Mouse (Mus musculus) liver, postnatal 0 days (tissue): Measurements from ENCODE around the gene Auh.

Experiments
- CTCF ChIP-seq: sonication (generic); IDR thresholded peaks from 2 replicates; pipeline ENCODE4 v1.5.1; 2016; ENCODE audit warnings: antibody characterized with exemption, low read depth
- EP300 ChIP-seq: IDR thresholded peaks from 2 replicates; pipeline ENCODE4 v1.6.1; 2016; ENCODE audit warnings: antibody characterized with exemption, low read depth, mild to moderate bottlenecking

DNA sequence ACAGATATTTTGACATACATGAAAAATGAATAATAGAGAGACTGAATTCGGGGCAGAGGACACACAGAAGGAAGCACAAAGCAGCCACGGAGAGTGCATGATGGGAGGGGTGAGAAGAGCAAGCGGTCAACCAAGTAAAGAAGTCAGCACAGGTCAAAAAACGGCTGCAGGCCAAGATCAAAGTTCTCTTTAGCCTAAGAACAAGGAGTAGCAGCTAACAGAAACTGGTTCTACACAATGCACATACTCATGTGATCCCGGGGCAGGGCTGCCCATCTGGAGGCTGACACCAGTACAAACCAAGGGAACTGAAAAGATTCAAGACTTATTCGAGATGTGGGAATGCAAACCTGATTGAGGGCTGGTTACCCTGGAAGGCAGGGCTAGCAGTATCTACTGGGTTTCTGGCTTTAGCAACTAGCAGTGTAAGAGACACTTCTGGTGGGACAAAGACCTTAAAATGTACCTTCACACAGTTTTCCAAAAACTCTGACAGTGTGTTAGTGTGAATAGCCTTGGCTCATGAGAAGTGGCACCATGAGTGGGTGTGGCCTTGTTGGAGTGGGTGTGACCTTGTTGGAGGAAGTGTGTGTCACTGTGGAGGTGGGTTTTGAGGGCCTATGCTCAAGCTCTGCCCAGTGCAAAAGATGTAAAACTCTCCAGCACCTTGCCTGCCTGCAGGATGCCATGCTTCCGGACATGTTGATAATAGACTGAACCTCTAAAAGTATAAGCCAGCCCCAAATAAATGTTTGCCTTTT, 8.2 kb downstream of the Auh start:
- TF ChIP-seq CTCF (no peak), EP300 (no peak)
